Mouse (Mus musculus): Measurements from ENCODE around the gene 1600014C10Rik.

DNA sequence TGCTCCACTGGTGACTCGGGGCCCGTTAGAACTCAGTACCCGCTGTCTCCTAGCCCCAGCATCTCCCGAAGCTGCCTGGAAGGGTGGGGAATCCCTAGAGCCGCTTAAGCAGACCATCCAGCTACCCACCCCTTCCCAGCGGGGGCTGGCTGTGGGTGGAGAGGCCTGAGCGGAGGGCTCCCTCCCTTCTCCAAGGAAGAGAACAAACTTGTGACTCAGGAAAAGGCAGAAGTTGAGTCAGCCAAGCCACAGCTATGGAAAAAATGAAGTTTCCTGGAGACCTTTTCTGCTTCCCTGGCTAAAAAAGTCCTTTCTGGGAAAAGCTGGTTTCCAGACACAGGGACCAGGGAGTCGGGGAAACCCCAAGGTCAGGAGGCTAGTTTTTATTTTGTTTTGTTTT is 47.3 kb downstream of the 1600014C10Rik start:
- TF ChIP-seq CTCF (IDR thresholded peaks at IDR 0.05; ENCODE audit: borderline replicate concordance, insufficient read depth, low read depth, low read length) (no peak), POLR2A (IDR thresholded peaks at IDR 0.05; ENCODE audit: borderline replicate concordance, insufficient read depth, low read length) (no peak)
